Mouse (Mus musculus) B cell, adult 67 days (primary cell): Measurements from ENCODE around the gene Dna2. TPM values are rescaled to one million over a fixed set of nuclear protein-coding genes. Genes with fewer than 3 reads are reported as not detected.

Source experiments
- total RNA-seq, 2 experiments: library from RNA; stranded (reverse); gene quantifications; 4 replicates each; pipeline ENCODE4 v1.2.4; 2023

Gene Dna2
- 1 to 10 TPM; 2.4 to 2.9 TPM for total RNA-seq

GRCm38 (mm10) chr10:62946738-62947471 is at the start of gene Dna2:
Gene Dna2, plus strand, starts transcription at chr10:62947026.

DNA sequence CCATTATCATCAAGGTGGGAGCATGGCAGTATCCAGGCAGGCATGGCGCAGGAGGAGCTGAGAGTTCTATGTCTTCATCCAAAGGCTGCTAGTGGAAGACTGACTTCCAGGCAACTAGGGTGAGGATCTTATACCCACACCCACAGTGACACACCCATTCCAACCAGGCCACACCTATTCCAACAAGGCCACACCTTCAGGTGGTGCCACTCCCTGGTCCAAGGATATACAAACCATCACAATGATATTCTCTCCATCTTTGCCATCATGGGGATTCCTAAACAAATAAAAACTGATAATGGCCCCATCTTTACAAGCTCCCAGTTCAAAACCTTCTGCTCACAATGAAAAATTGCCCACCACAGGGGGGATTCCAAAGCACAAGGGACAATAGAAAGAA is 37.9 kb upstream of the Dna2 start, which contains the start of gene Tet1:
Gene Tet1, minus strand, starts transcription at position 101 of the 400 bp plus-strand sequence.

DNA sequence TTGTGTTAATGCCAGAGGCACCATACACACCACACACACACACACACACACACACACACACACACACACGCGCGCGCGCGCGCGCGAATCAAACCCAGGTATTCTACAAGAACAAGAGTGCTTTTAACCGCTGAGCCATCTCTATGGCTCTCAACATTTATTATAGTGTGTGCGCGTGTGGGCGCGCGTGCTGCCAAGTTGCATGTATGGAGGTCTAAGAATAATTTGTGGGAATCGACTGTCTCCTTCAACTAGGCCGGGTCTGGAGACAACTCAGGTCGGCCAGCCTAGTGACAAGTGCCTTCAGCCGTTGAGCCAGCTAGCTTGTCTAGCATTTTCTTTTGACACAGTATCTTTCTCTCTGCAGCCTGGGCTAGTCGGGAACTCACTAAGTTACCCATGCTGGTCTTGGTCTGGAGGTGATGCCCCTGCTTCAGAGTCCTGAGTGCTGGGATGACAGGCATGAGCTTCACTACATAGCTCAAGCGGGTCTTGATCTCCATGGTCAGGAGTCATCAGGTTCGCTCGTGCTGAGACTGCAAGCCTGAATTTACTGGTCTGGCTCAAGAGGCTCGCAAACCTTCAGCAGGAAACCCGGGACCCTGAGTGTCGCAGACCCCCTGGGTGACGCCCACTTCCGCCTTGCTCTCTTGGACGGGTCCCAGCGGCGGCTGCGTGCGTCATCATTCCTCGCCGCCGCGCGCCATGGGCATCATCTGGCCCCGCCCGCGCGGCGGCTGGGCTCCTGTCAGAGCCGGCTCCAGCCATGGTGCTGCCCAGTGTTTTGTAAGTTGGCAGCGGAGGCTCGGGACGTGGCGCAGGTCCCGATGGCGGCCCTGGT is 26.7 kb upstream of the Dna2 start, which contains the start of gene Slc25a16:
Gene Slc25a16, plus strand, starts transcription at position 709 of the 841 bp plus-strand sequence.

DNA sequence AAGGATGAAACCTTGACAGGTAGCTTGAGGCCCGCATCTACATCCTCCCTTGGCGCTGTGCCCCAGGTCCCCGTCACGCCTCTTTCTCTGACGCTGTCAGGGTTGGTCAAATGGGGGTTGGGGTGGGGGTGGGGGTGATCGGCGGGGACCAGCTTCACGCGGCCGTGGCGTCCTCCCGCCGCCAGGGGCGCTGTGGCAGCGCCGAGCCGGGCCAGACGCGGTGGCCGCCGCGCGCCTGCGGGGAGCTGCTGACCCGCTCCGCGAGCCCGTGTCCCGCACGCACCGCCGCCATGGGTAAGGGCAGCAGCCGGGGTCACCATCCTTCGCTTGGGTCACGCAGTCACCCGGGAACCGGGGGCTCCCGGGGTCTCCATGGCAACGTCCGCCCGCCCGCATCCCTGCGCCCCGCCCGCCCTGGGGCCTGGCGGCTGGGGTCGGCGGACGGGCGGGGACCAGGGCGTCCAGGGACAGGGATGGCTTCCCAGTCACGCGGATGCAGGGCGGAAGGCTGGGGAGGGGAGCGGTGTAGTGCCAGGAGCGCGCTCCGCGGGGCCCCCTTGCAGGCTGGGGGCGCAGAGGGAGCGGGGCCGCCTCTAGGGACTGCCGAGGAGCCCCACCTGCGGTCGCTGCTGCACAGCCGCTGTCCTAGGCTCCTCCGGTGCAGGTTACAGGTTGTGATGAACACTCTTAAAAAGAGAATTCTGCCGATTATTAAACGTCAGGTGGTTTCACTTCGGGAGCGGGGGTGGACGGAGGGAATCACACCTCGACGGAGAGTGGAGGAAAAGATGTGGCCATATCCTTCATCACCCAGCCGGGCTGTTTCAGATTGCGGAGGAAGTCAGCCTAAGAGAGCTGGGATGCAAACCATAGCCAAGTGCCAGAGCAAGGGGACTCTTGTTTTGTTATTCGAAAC is 33.5 kb downstream of the Dna2 start, which contains the start of gene Rufy2:
Gene Rufy2, plus strand, starts transcription at position 185 of the 916 bp plus-strand sequence.

Other genes starting within 250 kb of the Dna2 start
- not detected for gene Stox1, start 220.9 kb upstream of the Dna2 start, total RNA-seq
- gene Ccar1, start 154.7 kb upstream of the Dna2 start, total RNA-seq = 100 to 1,000 TPM; 141 to 163 TPM
- gene Tet1, start 38.0 kb upstream of the Dna2 start, total RNA-seq = 1 to 10 TPM; 8.2 to 8.4 TPM
- gene Slc25a16, start 26.4 kb upstream of the Dna2 start, total RNA-seq = 10 to 100 TPM; 11.9 to 16.9 TPM
- gene Rufy2, start 33.2 kb downstream of the Dna2 start, total RNA-seq = 10 to 100 TPM; 39.3 to 41.5 TPM
- 100 to 1,000 TPM; 118 to 135 TPM for gene Hnrnph3, start 77.2 kb downstream of the Dna2 start, total RNA-seq
- 1 to 10 TPM; 1.1 to 1.3 TPM for gene Pbld2, start 77.3 kb downstream of the Dna2 start, total RNA-seq
- under 1 TPM; 0.30 to 0.44 TPM for gene Pbld1, start 113.1 kb downstream of the Dna2 start, total RNA-seq
- gene Atoh7, start 152.6 kb downstream of the Dna2 start, total RNA-seq = not detected